Mouse (Mus musculus): ENCODE measurements around the gene Ahcyl2. TPM values are rescaled to one million over a fixed set of nuclear protein-coding genes. Genes with fewer than 3 reads are reported as not detected.

Ahcyl2 gene
- 24.2 and 27.1 TPM in 2 replicates for polyA plus RNA-seq (2014; fragmentation: Nextera tagmentation; extraction: Ambion mirVana)

GRCm38 (mm10) chr6:29767813-29768660 is at the start of gene Ahcyl2:
Ahcyl2 (plus strand) TSS chr6:29768011.
- under 1% methylated on average over 47 of the region's 61 CpGs for WGBS
- Histone ChIP-seq H3K4me2 (replicated peaks) (peak within 1 kb of the TSS; percentile 68), H3K4me3 (replicated peaks; ENCODE audit: low read length) (peak within 1 kb of the TSS; percentile 91), H3K27ac (peak within 1 kb of the TSS; percentile 92), H3K36me3 (replicated peaks; ENCODE audit: control insufficient read depth, insufficient read depth) (no peaks in the 10 kb centered on the region), H3K27me3 (ENCODE audit: control insufficient read depth, insufficient read depth, low read length) (no peaks in the 10 kb centered on the region), H3K9me3 (ENCODE audit: control insufficient read depth, low read length) (no peaks in the 10 kb centered on the region), H3K9ac (peak within 1 kb of the TSS; percentile 85), H3K4me1 (replicated peaks; ENCODE audit: control insufficient read depth, insufficient read depth, low read length) (peaks cover 24% of the 10 kb centered on the region)
- ATAC-seq (ENCODE audit: low FRiP score) (peak; percentile 99), DNase-seq (ENCODE audit: low spot score) (peak; percentile 91)

GRCm38 (mm10) chr6:29718894-29719329 is 48.9 kb upstream of the Ahcyl2 start:
- ATAC-seq (ENCODE audit: low FRiP score) = peak; percentile 73; the same call in 1 of the 2 replicates
- peak; percentile 43 for DNase-seq (ENCODE audit: low spot score)
- WGBS = 2% methylated on average over 15 of the region's 15 CpGs
- H3K9ac ChIP-seq = peak overlapping the region; percentile 13
- no peaks in the 10 kb centered on the region for H3K36me3 ChIP-seq (replicated peaks; ENCODE audit: control insufficient read depth, insufficient read depth)
- H3K4me3 ChIP-seq (replicated peaks; ENCODE audit: low read length) = peak overlapping the region; percentile 28
- no peaks in the 10 kb centered on the region for H3K27me3 ChIP-seq (ENCODE audit: control insufficient read depth, insufficient read depth, low read length)
- H3K9me3 ChIP-seq (ENCODE audit: control insufficient read depth, low read length) = no peaks in the 10 kb centered on the region
- peaks cover 24% of the 10 kb centered on the region for H3K4me1 ChIP-seq (replicated peaks; ENCODE audit: control insufficient read depth, insufficient read depth, low read length)
- peak overlapping the region; percentile 48 for H3K4me2 ChIP-seq (replicated peaks)
- no peak overlapping the region for H3K27ac ChIP-seq

DNA sequence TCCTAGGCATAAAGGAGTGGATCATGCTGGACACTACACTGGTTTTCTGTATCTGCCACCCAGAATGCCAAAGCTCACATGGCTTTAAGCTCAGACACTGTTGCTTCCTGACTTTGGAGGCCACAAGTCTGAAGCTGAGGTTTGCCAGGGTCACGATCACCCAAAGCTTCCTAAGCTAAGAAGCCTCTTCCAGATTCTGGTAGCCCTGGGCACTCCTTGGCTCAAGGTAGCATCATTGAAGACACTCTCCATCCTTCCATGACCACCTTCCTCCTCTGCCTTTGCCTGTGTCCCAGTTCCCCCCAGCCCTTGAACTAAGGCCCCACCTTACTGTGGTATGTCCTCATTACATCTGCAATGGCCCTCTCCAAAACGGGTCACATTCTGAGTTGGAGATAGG is 45.9 kb upstream of the Ahcyl2 start:
- Histone ChIP-seq H3K4me2 (replicated peaks) (no peak overlapping the region), H3K4me3 (replicated peaks; ENCODE audit: low read length) (no peak overlapping the region)
- WGBS = 78% methylated on average over 2 of the region's 2 CpGs

GRCm38 (mm10) chr6:29726576-29727200 is 41.1 kb upstream of the Ahcyl2 start:
- Histone ChIP-seq H3K27ac (no peak overlapping the region), H3K4me3 (replicated peaks; ENCODE audit: low read length) (no peak overlapping the region), H3K4me2 (replicated peaks) (no peak overlapping the region), H3K27me3 (ENCODE audit: control insufficient read depth, insufficient read depth, low read length) (no peaks in the 10 kb centered on the region), H3K4me1 (replicated peaks; ENCODE audit: control insufficient read depth, insufficient read depth, low read length) (no peaks in the 10 kb centered on the region), H3K9me3 (ENCODE audit: control insufficient read depth, low read length) (no peaks in the 10 kb centered on the region), H3K9ac (no peak overlapping the region), H3K36me3 (replicated peaks; ENCODE audit: control insufficient read depth, insufficient read depth) (no peaks in the 10 kb centered on the region)
- WGBS = 73% methylated on average over 1 of the region's 1 CpGs
- DNase-seq (ENCODE audit: low spot score) = no peak
- no peak for ATAC-seq (ENCODE audit: low FRiP score)

More for the DNA sequence above, 45.9 kb upstream of the Ahcyl2 start:
- Histone ChIP-seq H3K27me3 (ENCODE audit: control insufficient read depth, insufficient read depth, low read length) (no peaks in the 10 kb centered on the region), H3K36me3 (replicated peaks; ENCODE audit: control insufficient read depth, insufficient read depth) (no peaks in the 10 kb centered on the region), H3K27ac (no peak overlapping the region), H3K4me1 (replicated peaks; ENCODE audit: control insufficient read depth, insufficient read depth, low read length) (peaks cover 24% of the 10 kb centered on the region), H3K9ac (no peak overlapping the region), H3K9me3 (ENCODE audit: control insufficient read depth, low read length) (no peaks in the 10 kb centered on the region)
- ATAC-seq (ENCODE audit: low FRiP score) (no peak), DNase-seq (ENCODE audit: low spot score) (no peak)

DNA sequence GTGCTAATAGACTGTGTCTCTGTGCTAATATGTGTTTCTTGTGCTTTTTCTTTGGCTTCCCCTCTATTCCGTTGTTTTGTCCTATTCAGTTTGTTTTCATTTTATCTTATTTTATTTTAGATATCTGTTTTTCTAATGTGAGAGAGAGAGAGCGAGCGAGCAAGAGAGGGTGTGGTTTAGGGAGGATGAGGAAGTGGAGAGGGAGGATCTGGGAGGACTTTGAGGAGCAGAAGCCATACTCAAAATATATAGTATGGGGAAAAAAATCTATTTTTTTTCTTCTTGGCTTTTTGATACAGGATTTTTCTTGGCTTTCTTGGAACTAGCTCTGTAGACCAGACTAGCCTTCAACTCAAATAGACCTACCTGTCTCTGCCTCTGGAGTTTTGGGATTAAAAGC is 39.8 kb upstream of the Ahcyl2 start:
- DNase-seq (ENCODE audit: low spot score) = no peak
- no peak overlapping the region for H3K27ac ChIP-seq
- 87% methylated on average over 3 of the region's 3 CpGs for WGBS
- ATAC-seq (ENCODE audit: low FRiP score) = no peak
- no peaks in the 10 kb centered on the region for H3K27me3 ChIP-seq (ENCODE audit: control insufficient read depth, insufficient read depth, low read length)
- H3K4me1 ChIP-seq (replicated peaks; ENCODE audit: control insufficient read depth, insufficient read depth, low read length) = no peaks in the 10 kb centered on the region
- H3K9ac ChIP-seq = no peak overlapping the region
- no peaks in the 10 kb centered on the region for H3K9me3 ChIP-seq (ENCODE audit: control insufficient read depth, low read length)
- no peak overlapping the region for H3K4me3 ChIP-seq (replicated peaks; ENCODE audit: low read length)
- H3K4me2 ChIP-seq (replicated peaks) = no peak overlapping the region
- no peaks in the 10 kb centered on the region for H3K36me3 ChIP-seq (replicated peaks; ENCODE audit: control insufficient read depth, insufficient read depth)

DNA sequence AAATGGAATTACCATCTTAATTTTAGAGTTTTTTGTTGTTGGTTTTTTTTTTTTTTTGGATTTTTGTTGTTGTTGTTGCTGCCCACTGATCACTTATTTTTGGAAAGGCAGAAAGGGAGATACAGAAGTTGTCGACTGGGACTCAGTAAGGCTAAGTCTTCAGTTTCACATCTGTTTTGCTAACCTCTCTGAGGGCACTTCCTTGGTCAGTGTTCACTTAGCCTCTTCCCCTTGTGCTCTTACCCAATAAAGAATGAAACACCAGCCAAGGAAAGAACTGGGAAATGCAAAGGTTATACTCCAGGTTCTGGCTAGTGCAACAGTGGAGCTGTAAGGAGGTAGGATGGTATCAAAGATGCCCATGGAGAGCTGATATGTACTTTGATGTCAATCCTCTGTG is 38.3 kb upstream of the Ahcyl2 start:
- Histone ChIP-seq H3K4me3 (replicated peaks; ENCODE audit: low read length) (no peak overlapping the region), H3K4me1 (replicated peaks; ENCODE audit: control insufficient read depth, insufficient read depth, low read length) (no peaks in the 10 kb centered on the region), H3K4me2 (replicated peaks) (no peak overlapping the region), H3K9ac (no peak overlapping the region), H3K36me3 (replicated peaks; ENCODE audit: control insufficient read depth, insufficient read depth) (no peaks in the 10 kb centered on the region), H3K9me3 (ENCODE audit: control insufficient read depth, low read length) (no peaks in the 10 kb centered on the region), H3K27me3 (ENCODE audit: control insufficient read depth, insufficient read depth, low read length) (no peaks in the 10 kb centered on the region), H3K27ac (no peak overlapping the region)
- ATAC-seq (ENCODE audit: low FRiP score) = no peak
- WGBS = 84% methylated on average over 1 of the region's 1 CpGs
- DNase-seq (ENCODE audit: low spot score) = no peak

- DNase-seq (ENCODE audit: low spot score) (peak; percentile 72), ATAC-seq (ENCODE audit: low FRiP score) (peak; percentile 94)
- Histone ChIP-seq H3K27me3 (ENCODE audit: control insufficient read depth, insufficient read depth, low read length) (no peaks in the 10 kb centered on the region), H3K4me2 (replicated peaks) (peak within 1 kb of the TSS; percentile 84), H3K4me3 (replicated peaks; ENCODE audit: low read length) (peak within 1 kb of the TSS; percentile 90), H3K9me3 (ENCODE audit: control insufficient read depth, low read length) (no peaks in the 10 kb centered on the region), H3K9ac (peak within 1 kb of the TSS; percentile 84), H3K36me3 (replicated peaks; ENCODE audit: control insufficient read depth, insufficient read depth) (no peaks in the 10 kb centered on the region), H3K4me1 (replicated peaks; ENCODE audit: control insufficient read depth, insufficient read depth, low read length) (peaks cover 13% of the 10 kb centered on the region; the same call in 1 of the 2 replicates), H3K27ac (peak within 1 kb of the TSS; percentile 82)
- WGBS = under 1% methylated on average over 17 of the region's 30 CpGs
Measured at GRCm38 (mm10) chr6:29735336-29735688, 32.5 kb upstream of the Ahcyl2 start, which contains the start of gene Smo. Smo (plus strand) TSS chr6:29735503.

DNA sequence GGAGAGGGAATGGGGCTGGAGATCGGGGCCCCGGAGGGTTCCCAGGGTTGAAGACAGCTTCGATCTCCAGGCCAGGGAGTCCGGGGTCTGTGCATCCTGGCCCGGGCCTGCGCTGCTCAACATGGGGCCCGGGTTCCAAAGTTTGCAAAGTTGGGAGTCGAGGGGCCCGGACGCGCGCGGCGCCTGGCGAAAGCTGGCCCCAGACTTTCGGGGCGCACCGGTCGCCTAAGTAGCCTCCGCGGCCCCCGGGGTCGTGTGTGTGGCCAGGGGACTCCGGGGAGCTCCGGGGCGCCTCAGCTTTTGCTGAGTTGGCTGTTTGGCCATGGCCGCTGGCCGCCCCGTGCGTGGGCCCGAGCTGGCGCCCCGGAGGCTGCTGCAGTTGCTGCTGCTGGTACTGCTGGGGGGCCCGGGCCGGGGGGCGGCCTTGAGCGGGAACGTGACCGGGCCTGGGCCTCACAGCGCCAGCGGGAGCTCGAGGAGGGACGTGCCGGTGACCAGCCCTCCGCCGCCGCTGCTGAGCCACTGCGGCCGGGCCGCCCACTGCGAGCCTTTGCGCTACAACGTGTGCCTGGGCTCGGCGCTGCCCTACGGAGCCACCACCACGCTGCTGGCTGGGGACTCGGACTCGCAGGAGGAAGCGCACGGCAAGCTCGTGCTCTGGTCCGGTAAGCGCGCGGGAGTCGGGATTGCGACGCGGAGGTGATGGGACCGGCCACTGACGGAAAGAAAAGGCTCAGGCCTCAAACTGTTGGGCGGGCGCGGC is 31.9 kb upstream of the Ahcyl2 start:
- DNase-seq (ENCODE audit: low spot score) = peak; percentile 60
- Histone ChIP-seq H3K27ac (peak overlapping the region; percentile 82), H3K36me3 (replicated peaks; ENCODE audit: control insufficient read depth, insufficient read depth) (no peaks in the 10 kb centered on the region), H3K9me3 (ENCODE audit: control insufficient read depth, low read length) (no peaks in the 10 kb centered on the region), H3K4me1 (replicated peaks; ENCODE audit: control insufficient read depth, insufficient read depth, low read length) (peaks cover 13% of the 10 kb centered on the region; the same call in 1 of the 2 replicates), H3K9ac (peak overlapping the region; percentile 84), H3K4me3 (replicated peaks; ENCODE audit: low read length) (peak overlapping the region; percentile 90), H3K4me2 (replicated peaks) (peak overlapping the region; percentile 84), H3K27me3 (ENCODE audit: control insufficient read depth, insufficient read depth, low read length) (no peaks in the 10 kb centered on the region)
- under 1% methylated on average over 73 of the region's 75 CpGs for WGBS
- peak; percentile 79 for ATAC-seq (ENCODE audit: low FRiP score)

All from hindbrain, embryonic 14.5 days (tissue).